Mouse (Mus musculus): Measurements from ENCODE around the gene Txk. TPM values are rescaled to one million over a fixed set of nuclear protein-coding genes. Genes with fewer than 3 reads are reported as not detected.

Gene Txk
- polyA plus RNA-seq, 1 experiment = 0.05 TPM

- Histone ChIP-seq H3K4me3 (replicated peaks; ENCODE audit: insufficient read depth, low read depth, low read length) (no peak overlapping the region), H3K4me1 (ENCODE audit: control insufficient read depth, insufficient read depth, low read length) (0 out of 2 replicates have a peak, but pooled peaks cover 3% of the 10 kb centered on the region), H3K27ac (ENCODE audit: insufficient read depth, low read length) (no peak overlapping the region), H3K27me3 (ENCODE audit: control insufficient read depth, insufficient read depth, low read length) (no peaks in the 10 kb centered on the region; the same call in 1 of the 2 replicates)
- no peak for DNase-seq
- no peak for TF ChIP-seq CTCF (IDR thresholded peaks at IDR 0.05; ENCODE audit: borderline replicate concordance, insufficient read depth, low read depth, low read length)
- no peak for TF ChIP-seq POLR2A (IDR thresholded peaks at IDR 0.05; ENCODE audit: borderline replicate concordance, insufficient read depth, low read length)
- WGBS = 87% methylated on average over 5 of the region's 5 CpGs
Observed at GRCm38 (mm10) chr5:72750226-72750625, 2.4 kb downstream of the Txk start.

- no peak for DNase-seq
- H3K27ac ChIP-seq (ENCODE audit: insufficient read depth, low read length) = no peak overlapping the region
- no peaks in the 10 kb centered on the region for H3K4me1 ChIP-seq (ENCODE audit: control insufficient read depth, insufficient read depth, low read length)
- TF ChIP-seq CTCF (IDR thresholded peaks at IDR 0.05; ENCODE audit: borderline replicate concordance, insufficient read depth, low read depth, low read length) = no peak
- no peak for TF ChIP-seq POLR2A (IDR thresholded peaks at IDR 0.05; ENCODE audit: borderline replicate concordance, insufficient read depth, low read length)
- 80% methylated on average over 7 of the region's 7 CpGs for WGBS
- H3K4me3 ChIP-seq (replicated peaks; ENCODE audit: insufficient read depth, low read depth, low read length) = no peak overlapping the region
- no peaks in the 10 kb centered on the region; the same call in 1 of the 2 replicates for H3K27me3 ChIP-seq (ENCODE audit: control insufficient read depth, insufficient read depth, low read length)
Observed at GRCm38 (mm10) chr5:72748659-72749265, 3.8 kb downstream of the Txk start.

- no peak for TF ChIP-seq POLR2A (IDR thresholded peaks at IDR 0.05; ENCODE audit: borderline replicate concordance, insufficient read depth, low read length)
- TF ChIP-seq CTCF (IDR thresholded peaks at IDR 0.05; ENCODE audit: borderline replicate concordance, insufficient read depth, low read depth, low read length) = no peak
- WGBS = 29% methylated on average over 4 of the region's 4 CpGs
- Histone ChIP-seq H3K4me3 (replicated peaks; ENCODE audit: insufficient read depth, low read depth, low read length) (no peak overlapping the region), H3K27me3 (ENCODE audit: control insufficient read depth, insufficient read depth, low read length) (no peaks in the 10 kb centered on the region; the same call in 1 of the 2 replicates), H3K4me1 (ENCODE audit: control insufficient read depth, insufficient read depth, low read length) (no peaks in the 10 kb centered on the region), H3K27ac (ENCODE audit: insufficient read depth, low read length) (no peak overlapping the region)
- DNase-seq = no peak
Observed at GRCm38 (mm10) chr5:72747384-72747783, 5.2 kb downstream of the Txk start.

GRCm38 (mm10) chr5:72746461-72746860 lies 6.1 kb downstream of the Txk start:
- no peak for DNase-seq
- no peak overlapping the region for H3K27ac ChIP-seq (ENCODE audit: insufficient read depth, low read length)
- 90% methylated on average over 4 of the region's 4 CpGs for WGBS
- no peaks in the 10 kb centered on the region; the same call in 1 of the 2 replicates for H3K27me3 ChIP-seq (ENCODE audit: control insufficient read depth, insufficient read depth, low read length)
- TF ChIP-seq CTCF (IDR thresholded peaks at IDR 0.05; ENCODE audit: borderline replicate concordance, insufficient read depth, low read depth, low read length) (no peak), POLR2A (IDR thresholded peaks at IDR 0.05; ENCODE audit: borderline replicate concordance, insufficient read depth, low read length) (no peak)
- H3K4me3 ChIP-seq (replicated peaks; ENCODE audit: insufficient read depth, low read depth, low read length) = no peak overlapping the region
- no peaks in the 10 kb centered on the region for H3K4me1 ChIP-seq (ENCODE audit: control insufficient read depth, insufficient read depth, low read length)

- TF ChIP-seq POLR2A (IDR thresholded peaks at IDR 0.05; ENCODE audit: borderline replicate concordance, insufficient read depth, low read length) = no peak
- TF ChIP-seq CTCF (IDR thresholded peaks at IDR 0.05; ENCODE audit: borderline replicate concordance, insufficient read depth, low read depth, low read length) = no peak
- Histone ChIP-seq H3K27ac (ENCODE audit: insufficient read depth, low read length) (no peak overlapping the region), H3K27me3 (ENCODE audit: control insufficient read depth, insufficient read depth, low read length) (no peaks in the 10 kb centered on the region), H3K4me3 (replicated peaks; ENCODE audit: insufficient read depth, low read depth, low read length) (no peak overlapping the region), H3K4me1 (ENCODE audit: control insufficient read depth, insufficient read depth, low read length) (no peaks in the 10 kb centered on the region)
- no peak for DNase-seq
- 98% methylated on average over 6 of the region's 6 CpGs for WGBS
Observed at GRCm38 (mm10) chr5:72743103-72743502, 9.5 kb downstream of the Txk start.

- WGBS = 88% methylated on average over 7 of the region's 7 CpGs
- H3K27ac ChIP-seq (ENCODE audit: insufficient read depth, low read length) = no peak overlapping the region
- no peak overlapping the region for H3K4me3 ChIP-seq (replicated peaks; ENCODE audit: insufficient read depth, low read depth, low read length)
- no peak for DNase-seq
- no peaks in the 10 kb centered on the region for H3K4me1 ChIP-seq (ENCODE audit: control insufficient read depth, insufficient read depth, low read length)
- TF ChIP-seq POLR2A (IDR thresholded peaks at IDR 0.05; ENCODE audit: borderline replicate concordance, insufficient read depth, low read length) (no peak), CTCF (IDR thresholded peaks at IDR 0.05; ENCODE audit: borderline replicate concordance, insufficient read depth, low read depth, low read length) (no peak)
- H3K27me3 ChIP-seq (ENCODE audit: control insufficient read depth, insufficient read depth, low read length) = no peaks in the 10 kb centered on the region
Observed at GRCm38 (mm10) chr5:72736868-72737267, 15.7 kb downstream of the Txk start.

- no peak overlapping the region for H3K27ac ChIP-seq (ENCODE audit: insufficient read depth, low read length)
- TF ChIP-seq CTCF (IDR thresholded peaks at IDR 0.05; ENCODE audit: borderline replicate concordance, insufficient read depth, low read depth, low read length) (no peak), POLR2A (IDR thresholded peaks at IDR 0.05; ENCODE audit: borderline replicate concordance, insufficient read depth, low read length) (no peak)
- no peak overlapping the region for H3K4me3 ChIP-seq (replicated peaks; ENCODE audit: insufficient read depth, low read depth, low read length)
- H3K27me3 ChIP-seq (ENCODE audit: control insufficient read depth, insufficient read depth, low read length) = no peaks in the 10 kb centered on the region
- WGBS = 78% methylated on average over 8 of the region's 8 CpGs
- H3K4me1 ChIP-seq (ENCODE audit: control insufficient read depth, insufficient read depth, low read length) = no peaks in the 10 kb centered on the region
- DNase-seq = no peak
Observed at GRCm38 (mm10) chr5:72736437-72736836, 16.1 kb downstream of the Txk start.

GRCm38 (mm10) chr5:72735763-72736162 lies 16.8 kb downstream of the Txk start:
- no peak overlapping the region for H3K27ac ChIP-seq (ENCODE audit: insufficient read depth, low read length)
- no peaks in the 10 kb centered on the region for H3K27me3 ChIP-seq (ENCODE audit: control insufficient read depth, insufficient read depth, low read length)
- no peak overlapping the region for H3K4me3 ChIP-seq (replicated peaks; ENCODE audit: insufficient read depth, low read depth, low read length)
- WGBS = 40% methylated on average over 7 of the region's 7 CpGs
- TF ChIP-seq POLR2A (IDR thresholded peaks at IDR 0.05; ENCODE audit: borderline replicate concordance, insufficient read depth, low read length) (no peak), CTCF (IDR thresholded peaks at IDR 0.05; ENCODE audit: borderline replicate concordance, insufficient read depth, low read depth, low read length) (no peak)
- no peaks in the 10 kb centered on the region for H3K4me1 ChIP-seq (ENCODE audit: control insufficient read depth, insufficient read depth, low read length)
- no peak for DNase-seq

Data from cerebellum, adult 2 months (tissue).